Mouse (Mus musculus) liver, embryonic 14.5 days (tissue): ENCODE data around the gene Grid2.

Experiments used
- CTCF ChIP-seq: IDR thresholded peaks from 2 replicates; pipeline ENCODE4 v1.5.1; 2016; ENCODE audit warnings: antibody characterized with exemption, low read depth, control low read depth
- EP300 ChIP-seq: IDR thresholded peaks from 2 replicates; pipeline ENCODE4 v1.6.1; 2016; ENCODE audit warnings: antibody characterized with exemption, low read depth

DNA sequence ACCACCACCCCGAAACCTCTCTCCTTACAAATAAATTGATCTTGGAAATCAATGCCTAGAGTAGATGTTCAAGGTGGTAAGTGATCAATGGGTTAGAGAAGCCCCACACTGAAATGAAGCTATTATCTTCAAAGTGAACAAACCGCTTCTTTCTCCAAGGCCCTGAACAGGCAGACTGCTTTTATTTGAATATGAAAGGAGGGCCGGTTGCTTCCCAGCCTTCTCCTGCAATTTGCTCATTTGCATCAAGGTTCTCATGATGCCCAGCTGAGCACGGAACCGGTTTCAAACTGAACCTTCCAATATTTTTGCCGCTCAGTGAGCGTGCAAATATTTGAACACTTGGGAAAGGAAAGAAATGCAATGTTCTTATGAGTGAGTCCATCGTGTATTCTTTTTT, 1392.5 kb downstream of the Grid2 start:
- TF ChIP-seq CTCF (no peak), EP300 (no peak)
